ENCODE assay signal across 9 mouse cellular contexts in genomic region chr4:137546003-137546525, GRCm38 (mm10). TPM values are rescaled to one million over a fixed set of nuclear protein-coding genes. Genes with fewer than 3 reads are reported as not detected.
A peak's percentile ranks its signal among the peaks of the same experiment; 100 is the strongest.
DNase-seq lines count a peak whose midpoint lies in the region; ATAC-seq and TF ChIP-seq lines count a peak whose summit lies in the region.
"Had no signal": no experiment of that assay in that cellular context is flagged by ENCODE, and none has a peak within 500 bp of the region (broad histone marks: within the 10 kb centered on the region; RNA-seq: fewer than 3 reads in every experiment).

No protein-coding gene starts in this region.

- WGBS in kidney, adult 2 months: 87% methylated on average over 5 of the region's 5 CpGs
- WGBS in kidney, embryonic 15.5 days: 84% methylated on average over 5 of the region's 5 CpGs
- WGBS in liver, postnatal 0 days (ENCODE audit: insufficient replicate concordance): 68% methylated on average over 5 of the region's 5 CpGs

- H3K4me3 ChIP-seq in kidney, adult 2 months (ENCODE audit: insufficient read depth, low read depth, low read length): no peak overlapping the region
- no peak overlapping the region for H3K4me3 ChIP-seq in kidney, embryonic 15.5 days (replicated peaks)
- H3K4me3 ChIP-seq in liver, postnatal 0 days (ENCODE audit: low read depth, low read length): no peak overlapping the region

- peak; percentile 84 for TF ChIP-seq CTCF in kidney, adult 2 months (conservative IDR thresholded peaks at IDR 0.05; ENCODE audit: insufficient read depth, insufficient read length, low read depth, low read length)
- peak; percentile 78 for TF ChIP-seq CTCF in liver, postnatal 0 days (IDR thresholded peaks at IDR 0.05; ENCODE audit: low read depth)

- H3K27ac ChIP-seq in kidney, adult 2 months (ENCODE audit: insufficient read depth, low read depth, low read length): no peak overlapping the region
- no peak overlapping the region for H3K27ac ChIP-seq in kidney, embryonic 15.5 days
- H3K27ac ChIP-seq in liver, postnatal 0 days (ENCODE audit: low read depth): no peak overlapping the region

- no peak for TF ChIP-seq POLR2A in kidney, adult 2 months (IDR thresholded peaks at IDR 0.05; ENCODE audit: low read depth, low read length)

- H3K36me3 ChIP-seq in kidney, adult 2 months (ENCODE audit: control insufficient read depth, insufficient read depth, low read length): no peaks in the 10 kb centered on the region; the same call in 1 of the 2 replicates
- H3K36me3 ChIP-seq in kidney, embryonic 15.5 days: peaks cover 100% of the 10 kb centered on the region
- H3K36me3 ChIP-seq in liver, postnatal 0 days (replicated peaks; ENCODE audit: insufficient read depth, low read length): peaks cover 19% of the 10 kb centered on the region; the same call in 1 of the 2 replicates

- DNase-seq in kidney, adult 2 months: peak; percentile 55
- peak; percentile 27 for DNase-seq in MEL-GATA-1-ER (ENCODE audit: extremely low read depth, low read depth)
- peak; percentile 76 for DNase-seq in brain, adult 2 months (ENCODE audit: low read depth, low spot score)
- DNase-seq in frontal cortex, postnatal 36 days (ENCODE audit: low spot score in 2 of 2): peak; percentile 21 to 41
- DNase-seq in liver, postnatal 0 days: peak; percentile 68
- DNase-seq in thymus, postnatal 36 days: peak; percentile 20 to 24

- ATAC-seq in kidney, embryonic 15.5 days (replicated peaks; ENCODE audit: low FRiP score): no peak
- ATAC-seq in liver, postnatal 0 days: no peak

- H3K4me2 ChIP-seq in kidney, embryonic 15.5 days: no peak overlapping the region
- H3K4me2 ChIP-seq in liver, postnatal 0 days (ENCODE audit: low read depth, low read length): no peak overlapping the region

- no peaks in the 10 kb centered on the region for H3K9me3 ChIP-seq in kidney, embryonic 15.5 days (replicated peaks)
- no peaks in the 10 kb centered on the region for H3K9me3 ChIP-seq in liver, postnatal 0 days (ENCODE audit: low read length)

- no peaks in the 10 kb centered on the region for H3K27me3 ChIP-seq in kidney, adult 2 months (replicated peaks; ENCODE audit: control insufficient read depth, insufficient read depth, low read length)
- no peaks in the 10 kb centered on the region for H3K27me3 ChIP-seq in kidney, embryonic 15.5 days
- H3K27me3 ChIP-seq in liver, postnatal 0 days (ENCODE audit: insufficient read depth, low read length): no peaks in the 10 kb centered on the region

- no peak for TF ChIP-seq EP300 in liver, postnatal 0 days (IDR thresholded peaks at IDR 0.05; ENCODE audit: low read depth)

- H3K9ac ChIP-seq in kidney, embryonic 15.5 days: no peak overlapping the region
- no peak overlapping the region for H3K9ac ChIP-seq in liver, postnatal 0 days (replicated peaks)

- no peaks in the 10 kb centered on the region for H3K4me1 ChIP-seq in kidney, adult 2 months (ENCODE audit: control insufficient read depth, insufficient read depth, low read length)
- H3K4me1 ChIP-seq in kidney, embryonic 15.5 days: no peaks in the 10 kb centered on the region
- H3K4me1 ChIP-seq in liver, postnatal 0 days (ENCODE audit: insufficient read depth): no peaks in the 10 kb centered on the region

RNA-seq across cellular contexts. Expression of gene Ldlrad2, which starts 28.3 kb away (rescaled TPM):
- polyA plus RNA-seq in kidney, adult 2 months (2012; rRNA removed): not detected in 2 replicates
- polyA plus RNA-seq in kidney, embryonic 15.5 days (2015; fragmentation: Nextera tagmentation; extraction: Ambion mirVana): not detected in 2 replicates
- not detected in 2 replicates for polyA plus RNA-seq in liver, postnatal 0 days (2015; fragmentation: Nextera tagmentation; extraction: Ambion mirVana)
- polyA plus RNA-seq: frontal cortex, adult 2 months; lung, embryonic 16.5 days had no signal

RNA-seq across cellular contexts. Expression of gene Usp48, which starts 47.5 kb away (rescaled TPM):
- 38.6 and 39.5 TPM in 2 replicates for polyA plus RNA-seq in kidney, adult 2 months (2012; rRNA removed)
- polyA plus RNA-seq in kidney, embryonic 15.5 days (2015; fragmentation: Nextera tagmentation; extraction: Ambion mirVana): 64.8 and 72.9 TPM in 2 replicates
- 23.3 and 28.4 TPM in 2 replicates for polyA plus RNA-seq in liver, postnatal 0 days (2015; fragmentation: Nextera tagmentation; extraction: Ambion mirVana)

Comparison
In these comparisons a context has a peak if more than half of its experiments do, and no peak if none do; other contexts are left out.
1. DNase-seq: peak in every context shown above with its lines; median percentile 76 in brain, adult 2 months; 68 in liver, postnatal 0 days; 55 in kidney, adult 2 months; 31 in frontal cortex, postnatal 36 days; 27 in MEL-GATA-1-ER; 22 in thymus, postnatal 36 days.